Mouse (Mus musculus): ENCODE data around the gene Arhgef28.

Gene Arhgef28

DNA sequence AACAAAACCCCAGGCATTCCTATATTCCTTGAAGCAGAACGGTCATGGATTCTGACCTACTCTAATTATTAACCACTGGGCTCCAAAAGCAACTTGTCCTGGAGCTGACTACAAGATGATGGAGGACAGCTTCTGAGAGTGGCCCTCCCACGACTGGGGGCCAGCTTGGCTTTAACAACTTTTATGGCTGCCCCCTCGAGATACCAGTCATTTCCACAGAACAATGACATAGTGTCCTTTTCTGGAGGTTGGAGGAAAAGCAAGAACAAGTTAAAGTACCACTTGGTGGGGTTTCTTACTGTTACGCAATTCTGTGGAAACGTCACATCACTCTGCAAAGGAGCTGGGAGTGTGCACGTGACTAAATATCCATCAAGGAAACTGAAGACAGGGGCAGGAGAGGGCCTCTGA is 194.3 kb downstream of the Arhgef28 start:
- no peak for DNase-seq

DNA sequence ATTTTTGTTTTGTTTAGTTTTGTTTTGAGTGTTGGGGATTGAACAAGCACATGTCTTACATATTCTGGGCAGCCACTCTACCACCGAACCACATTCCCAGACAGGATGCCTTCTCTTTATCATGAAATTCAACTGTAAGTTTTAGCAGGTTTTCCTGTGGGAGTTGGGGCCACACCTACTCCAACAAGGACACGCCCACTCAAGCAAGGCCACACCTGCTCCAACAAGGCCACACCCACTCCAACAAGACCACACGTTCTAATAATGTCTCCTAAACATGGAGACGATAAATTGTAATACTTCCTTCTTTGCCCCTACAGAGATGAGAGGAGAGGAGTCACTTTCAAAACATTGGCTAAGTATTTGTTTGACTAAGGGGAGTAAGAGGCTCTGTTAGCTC is 197.2 kb downstream of the Arhgef28 start:
- no peak for DNase-seq

DNA sequence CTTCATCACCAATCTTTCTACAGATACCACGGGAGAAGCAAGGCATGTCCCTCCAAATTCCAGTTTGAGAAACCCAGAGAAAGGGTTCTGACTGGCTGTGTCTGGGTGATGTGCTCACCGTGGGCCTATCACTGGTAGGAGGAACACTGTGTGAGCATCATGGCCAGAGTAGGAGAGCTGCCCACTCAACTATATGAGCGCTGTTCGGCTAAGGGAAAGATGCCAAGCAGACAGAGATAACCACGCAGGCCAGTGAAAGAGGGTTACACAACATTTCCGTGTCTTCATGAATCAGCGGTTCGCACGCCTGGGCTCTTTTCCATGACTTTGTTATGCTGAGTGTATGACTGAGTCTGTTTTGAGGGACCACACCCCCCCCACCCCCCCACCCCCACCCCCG is 197.7 kb downstream of the Arhgef28 start:
- peak; percentile 39 for DNase-seq

DNA sequence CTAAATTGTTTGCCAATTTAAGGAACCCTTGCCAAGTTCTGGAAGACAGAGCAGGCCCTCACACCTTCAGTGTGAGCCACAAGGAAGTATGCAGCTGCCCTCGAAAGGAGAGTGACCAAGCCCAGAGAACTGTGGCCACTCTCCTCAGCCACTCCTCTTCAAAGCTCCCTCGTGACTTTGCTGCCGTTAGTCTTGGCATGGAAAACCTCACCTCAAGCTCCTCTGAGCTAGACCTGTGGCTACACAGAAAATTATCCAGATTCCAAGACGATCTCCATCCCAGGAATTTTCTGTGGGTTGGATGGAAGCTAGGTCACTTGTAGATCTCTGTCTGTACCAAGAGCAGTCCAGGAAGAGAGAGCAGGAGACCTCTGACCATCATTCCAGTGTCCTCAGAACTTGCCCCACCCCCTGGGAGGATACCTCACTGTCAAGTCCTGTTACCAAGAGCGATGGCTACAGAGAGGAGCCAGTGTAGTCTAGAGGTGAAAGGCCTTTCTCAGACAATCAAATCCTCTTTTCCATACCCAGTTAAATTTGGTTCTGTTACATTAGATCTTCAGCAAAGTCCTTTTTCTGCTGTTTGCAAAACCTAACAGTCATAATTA is 200.5 kb downstream of the Arhgef28 start:
- DNase-seq: no peak

DNA sequence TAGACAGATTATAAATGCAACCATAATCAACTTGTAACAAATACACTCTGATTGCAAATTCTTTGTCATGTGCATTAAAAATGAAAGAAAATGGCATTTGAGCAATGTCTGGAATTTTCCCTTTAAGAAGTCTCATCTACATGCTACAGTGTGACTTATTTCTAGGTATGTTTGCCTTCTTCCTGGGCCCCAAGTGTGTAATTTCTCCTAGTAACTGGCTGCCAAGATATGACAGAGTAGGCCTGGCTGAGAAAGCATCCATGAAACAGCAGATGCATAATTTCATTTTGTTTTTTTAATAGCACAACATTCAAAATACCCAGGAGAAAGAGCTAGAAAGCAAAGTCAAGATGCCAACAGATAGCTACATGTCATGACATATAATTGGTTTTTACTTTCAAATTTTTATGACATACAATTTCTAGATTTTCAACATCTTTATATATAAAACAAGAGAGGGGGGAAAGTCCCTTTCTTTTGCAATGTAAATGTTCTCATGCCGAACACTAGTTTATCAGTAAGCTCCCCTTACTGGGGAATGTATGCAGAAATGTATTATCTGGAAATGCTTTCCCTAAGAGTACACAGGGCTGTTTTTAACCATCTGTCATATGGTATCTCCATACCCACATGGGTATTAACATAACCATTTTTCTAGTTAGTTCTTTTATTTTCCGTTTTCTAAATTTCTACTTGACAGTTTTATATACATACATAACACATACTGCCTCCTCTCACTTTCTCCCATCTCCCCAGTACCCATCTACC is 201.4 kb downstream of the Arhgef28 start:
- no peak for DNase-seq

DNA sequence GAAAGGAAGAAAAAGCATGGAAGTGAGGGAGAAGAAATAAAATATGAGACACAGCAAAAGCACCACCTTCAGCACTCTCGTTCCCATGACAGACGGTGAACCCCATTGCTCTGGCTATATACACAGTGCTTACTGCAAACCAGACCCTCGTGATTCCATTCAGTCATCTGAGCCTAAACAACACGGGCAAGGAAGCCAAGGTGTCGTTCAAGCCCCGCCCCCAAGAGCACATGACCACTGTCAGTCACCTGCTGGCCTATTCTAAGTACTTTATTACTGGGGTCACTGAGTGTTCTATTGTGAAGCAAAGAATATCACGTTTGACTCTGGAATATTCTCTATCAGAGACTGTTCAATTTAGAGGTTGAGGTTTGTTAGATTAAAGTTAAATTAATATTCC is 202.5 kb downstream of the Arhgef28 start:
- no peak for DNase-seq

DNA sequence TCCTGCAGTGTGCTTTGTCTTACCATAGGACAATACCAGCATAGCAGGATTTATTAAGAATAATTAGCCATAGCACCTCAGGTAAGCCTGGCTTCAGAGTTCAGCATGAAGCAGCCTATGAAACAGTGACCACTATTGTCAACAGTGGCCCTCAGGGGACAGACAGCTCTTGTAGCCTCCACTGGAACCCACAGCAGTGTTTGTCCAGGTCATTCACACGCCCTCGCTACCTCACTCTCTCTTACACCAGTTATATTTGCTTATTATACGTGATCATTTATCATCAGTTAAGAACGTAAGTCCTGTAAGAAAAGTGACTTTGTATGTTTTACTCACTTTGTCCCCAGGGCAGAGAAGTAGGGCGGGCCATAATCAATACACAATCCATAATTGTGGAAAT is 203.6 kb downstream of the Arhgef28 start:
- no peak for DNase-seq

DNA sequence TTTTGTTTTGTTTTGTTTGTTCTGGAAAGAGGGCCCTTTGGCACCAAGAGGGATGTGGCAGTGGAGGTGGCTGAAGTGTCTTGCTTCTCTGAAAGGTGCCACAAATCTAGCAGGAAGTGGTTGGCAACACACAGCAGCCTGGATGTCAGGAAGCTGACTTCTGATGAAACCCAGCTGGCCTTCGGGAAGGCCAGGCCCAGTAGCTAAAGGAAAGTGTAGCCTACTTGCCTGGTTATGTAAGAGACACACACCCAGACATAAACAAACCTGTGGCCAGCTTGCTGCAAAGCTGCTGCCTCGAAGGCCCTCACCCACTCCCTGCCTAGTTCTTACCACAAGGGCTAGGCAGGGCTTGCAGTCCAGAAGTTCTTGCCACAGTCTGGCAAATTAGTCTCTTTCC is 204.1 kb downstream of the Arhgef28 start:
- peak; percentile 64 for DNase-seq

DNA sequence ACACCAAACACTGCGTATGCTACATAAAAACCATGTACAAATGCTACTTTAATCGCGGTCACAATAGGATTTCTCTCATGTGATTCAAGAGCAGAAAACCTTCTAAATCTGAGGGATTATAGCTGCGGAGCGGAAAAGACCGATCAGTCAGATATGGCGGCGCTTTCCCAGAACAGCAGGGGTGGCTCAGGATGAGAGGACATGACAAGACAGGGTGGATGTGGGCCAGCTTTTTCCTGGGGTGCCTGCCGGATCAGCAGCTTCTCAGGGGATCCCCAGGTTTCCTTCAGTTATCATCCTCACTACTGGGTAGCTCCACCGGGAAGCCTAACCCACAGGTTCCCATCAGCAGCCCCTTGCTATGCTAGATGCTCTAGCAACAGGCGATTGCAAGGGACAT is 204.5 kb downstream of the Arhgef28 start:
- no peak for DNase-seq

DNA sequence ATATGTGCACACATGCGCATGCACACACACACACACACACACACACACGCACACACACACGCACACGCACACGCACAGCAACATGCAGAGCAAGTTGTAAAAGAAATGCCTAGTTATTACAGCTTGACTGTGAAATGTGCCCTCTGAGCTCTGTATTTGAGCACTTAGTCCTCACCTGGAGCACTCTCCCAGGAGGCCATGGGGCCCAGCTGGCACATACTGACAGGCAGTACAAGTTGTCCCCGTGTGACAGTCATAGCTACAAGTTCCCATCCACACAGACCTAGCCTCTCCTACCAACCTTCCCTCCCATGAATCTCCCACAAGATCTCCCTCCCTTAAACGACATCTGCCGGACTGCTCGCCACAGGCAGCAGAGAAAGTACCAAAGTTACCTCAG is 205.4 kb downstream of the Arhgef28 start:
- no peak for DNase-seq

DNA sequence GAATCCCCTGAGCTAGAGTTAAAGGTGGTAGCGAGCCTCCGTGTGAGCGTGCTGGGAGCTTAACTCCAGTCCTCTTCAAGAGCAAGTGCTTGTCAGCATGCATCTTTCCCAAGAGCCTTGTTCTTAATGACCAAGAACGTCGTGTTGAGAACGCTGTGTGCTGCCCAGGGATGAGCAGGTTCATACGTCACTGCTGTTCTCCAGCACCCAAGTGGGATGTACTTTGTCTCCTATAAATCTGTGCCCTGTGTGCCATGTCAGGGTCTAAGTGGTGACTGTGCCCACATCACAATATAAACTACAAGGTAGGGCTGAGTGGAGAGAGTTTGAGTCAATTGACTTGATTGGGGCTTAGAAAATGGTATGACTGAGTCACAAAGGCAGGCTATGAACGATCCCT is 207.1 kb downstream of the Arhgef28 start:
- DNase-seq: no peak

DNA sequence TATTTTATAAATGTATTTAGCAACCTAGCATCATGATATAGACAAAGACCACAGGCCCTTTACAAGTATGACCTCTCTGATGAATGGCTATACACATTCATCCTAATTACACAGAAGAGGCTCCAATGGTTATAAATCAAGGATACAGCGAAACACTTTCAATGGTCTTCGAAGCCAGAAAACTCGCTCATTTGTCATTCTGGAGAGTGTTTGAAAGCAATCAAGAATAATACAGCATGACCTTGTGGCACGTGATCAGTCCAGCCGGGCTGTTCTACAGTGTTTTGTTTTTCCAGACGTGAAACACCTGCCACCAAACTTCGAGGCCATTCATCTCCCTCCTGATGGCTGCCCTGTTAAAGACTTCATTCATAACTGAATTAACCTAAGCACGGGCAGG is 207.7 kb downstream of the Arhgef28 start:
- DNase-seq: no peak

DNA sequence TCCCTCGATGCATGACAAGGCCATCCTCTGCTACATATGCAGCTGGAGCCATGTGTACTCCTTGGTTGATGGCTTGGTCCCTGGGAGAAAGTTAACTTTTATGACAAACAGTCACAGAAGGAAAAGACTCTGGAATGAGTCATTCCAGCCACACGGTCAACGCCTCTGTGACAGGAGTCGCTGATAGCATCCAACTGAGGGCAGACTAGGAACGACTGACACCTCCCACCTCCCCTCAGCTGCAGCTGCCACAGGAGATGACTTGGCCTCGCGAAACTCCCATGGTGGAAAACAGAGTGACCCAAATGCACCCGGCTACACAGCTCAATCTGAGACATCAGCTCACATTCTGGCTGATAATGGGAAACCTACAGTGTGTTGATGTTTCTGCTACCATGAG is 215.3 kb downstream of the Arhgef28 start:
- DNase-seq: no peak

DNA sequence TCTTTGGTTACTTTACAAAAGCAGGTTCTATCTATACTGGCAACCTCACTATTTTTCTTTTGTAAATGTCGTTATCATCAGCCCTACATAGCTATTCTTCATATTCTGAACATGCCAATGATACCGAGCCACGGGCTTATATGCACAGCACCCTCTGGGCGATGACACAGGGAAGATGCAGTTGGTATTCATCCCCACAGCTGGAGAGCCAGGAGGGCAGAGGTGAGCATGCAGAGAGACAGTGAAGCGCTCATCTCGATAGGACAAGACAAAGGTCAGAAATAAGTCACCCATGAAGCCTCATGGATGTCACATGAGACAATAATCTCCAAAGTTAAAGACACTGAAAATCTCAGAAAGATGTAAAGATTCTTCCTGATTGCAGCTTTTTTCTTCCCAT is 217.4 kb downstream of the Arhgef28 start:
- no peak for DNase-seq

DNA sequence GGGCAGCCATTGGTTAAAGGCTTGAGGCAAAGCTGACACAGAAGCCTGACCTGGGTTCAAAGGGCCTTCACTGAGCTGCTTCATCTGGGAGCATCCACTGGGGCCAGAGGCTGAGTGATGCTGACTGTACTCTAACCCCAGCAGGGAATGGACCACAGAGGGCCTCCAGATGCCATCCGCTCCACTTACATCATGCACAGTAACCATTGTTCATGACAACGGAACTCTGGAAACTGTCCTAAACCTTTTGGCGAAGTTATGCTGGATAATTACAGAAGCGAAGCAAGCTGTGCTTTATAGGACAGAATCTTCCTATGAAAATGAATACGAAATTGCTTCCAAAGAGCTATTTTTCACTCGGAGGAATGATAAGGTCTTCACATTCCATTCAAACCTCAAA is 219.5 kb downstream of the Arhgef28 start:
- DNase-seq: no peak

DNA sequence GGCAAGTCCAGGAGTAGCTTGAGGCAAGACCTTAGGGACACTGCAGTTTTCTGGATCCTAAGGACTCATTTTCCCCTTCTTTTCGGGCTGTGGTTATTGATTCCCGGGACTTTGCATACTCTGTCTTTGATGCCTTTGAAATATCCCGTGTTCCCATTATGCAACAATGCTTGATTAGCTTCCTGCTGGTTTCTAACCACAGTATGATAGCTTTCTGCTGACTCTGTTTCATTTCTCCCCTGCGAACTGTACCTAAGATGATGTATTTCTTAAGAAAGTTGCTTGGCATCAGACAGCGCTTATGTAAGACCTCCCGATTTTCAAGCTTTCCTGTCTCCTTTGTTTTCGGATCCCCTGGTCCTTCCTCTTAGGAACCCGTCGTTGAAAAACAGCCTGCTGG is 229.1 kb downstream of the Arhgef28 start:
- DNase-seq: no peak

DNA sequence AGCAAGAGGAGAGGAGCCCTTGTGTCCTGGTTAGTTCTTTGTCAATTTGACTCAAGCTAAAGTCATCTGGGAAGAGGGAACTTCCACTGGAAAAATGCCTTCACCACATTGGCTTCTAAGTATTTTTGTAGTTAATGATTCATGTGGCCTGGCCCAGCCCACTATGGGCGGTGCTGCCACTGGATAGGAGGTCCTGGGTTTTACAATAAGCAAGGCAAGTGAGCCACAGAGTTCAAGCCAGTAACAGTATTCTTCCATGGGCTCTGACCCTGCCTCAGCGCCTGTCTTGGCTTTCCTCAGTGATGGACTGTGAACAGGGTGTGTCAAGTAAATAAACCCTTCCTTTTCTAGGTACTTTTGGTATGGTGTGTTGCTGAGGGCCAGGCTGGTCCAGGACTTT is 229.6 kb downstream of the Arhgef28 start:
- DNase-seq: no peak

DNA sequence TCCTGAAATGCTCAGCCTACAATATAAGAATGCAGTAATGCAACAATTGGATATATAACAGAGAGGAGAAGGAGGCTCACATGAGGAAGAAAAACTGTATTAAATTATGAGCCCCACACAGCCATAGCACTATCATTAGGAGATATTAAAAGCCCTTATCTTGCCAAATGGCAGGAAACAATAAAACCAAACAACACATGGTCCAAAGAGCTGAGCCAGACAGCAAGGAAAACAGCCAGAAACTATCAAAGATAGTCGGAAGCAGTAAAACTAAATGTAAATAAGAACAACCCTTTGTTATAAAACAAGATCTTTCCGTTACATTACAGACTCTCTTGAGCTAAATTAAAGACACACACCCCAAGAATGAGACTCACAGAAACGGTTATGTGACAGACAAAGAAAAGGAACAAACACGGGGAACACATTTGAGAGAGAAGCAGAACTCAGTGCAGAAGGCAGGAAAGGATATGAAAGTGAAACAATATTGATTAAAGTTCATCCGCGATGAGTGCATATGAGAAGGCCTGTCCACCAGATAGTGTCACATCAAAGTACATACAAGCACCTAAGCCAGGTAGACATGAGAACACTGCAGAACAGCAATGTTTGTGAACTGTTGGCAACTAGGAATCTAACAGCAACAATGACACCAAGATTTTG is 231.6 kb downstream of the Arhgef28 start:
- DNase-seq: no peak

DNA sequence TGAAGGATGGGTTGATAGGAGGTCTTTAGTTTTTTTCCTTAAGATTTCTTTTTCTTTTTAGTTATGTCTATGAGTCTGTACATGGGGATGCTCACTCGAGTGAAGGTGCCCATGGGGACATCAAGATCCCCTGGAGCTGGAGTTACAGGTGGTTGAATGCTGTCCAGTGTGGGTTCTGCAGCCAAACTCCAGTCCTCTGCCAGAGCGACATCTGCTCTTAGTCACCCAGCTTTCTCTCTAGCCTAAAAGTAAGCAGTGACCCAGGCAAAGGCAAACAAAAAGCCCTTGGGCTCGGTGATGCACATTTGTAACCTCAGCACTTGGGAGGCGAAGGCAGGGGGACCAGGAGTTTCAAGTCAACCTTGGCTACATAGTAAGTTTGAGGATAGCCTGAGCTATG is 232.3 kb downstream of the Arhgef28 start:
- DNase-seq: no peak

DNA sequence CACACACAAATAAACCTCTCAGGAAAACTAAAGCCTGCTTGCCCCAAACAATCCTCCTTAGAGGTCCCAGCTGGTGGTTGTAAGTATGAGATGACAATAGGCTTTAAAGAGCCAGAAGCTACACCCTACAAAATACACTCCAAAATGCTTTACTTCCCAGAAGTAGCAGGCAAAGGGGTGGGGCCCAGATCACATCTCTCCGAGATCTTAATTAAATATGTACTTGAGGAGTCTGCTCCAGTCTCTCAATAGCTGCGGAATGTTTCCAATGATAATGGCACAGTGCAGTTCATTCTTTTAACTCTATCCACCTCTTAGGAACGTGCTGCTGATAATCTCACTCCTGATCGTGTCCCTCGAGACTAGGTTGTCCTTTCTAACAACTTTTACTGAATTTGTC is 240.2 kb downstream of the Arhgef28 start:
- DNase-seq: no peak

DNA sequence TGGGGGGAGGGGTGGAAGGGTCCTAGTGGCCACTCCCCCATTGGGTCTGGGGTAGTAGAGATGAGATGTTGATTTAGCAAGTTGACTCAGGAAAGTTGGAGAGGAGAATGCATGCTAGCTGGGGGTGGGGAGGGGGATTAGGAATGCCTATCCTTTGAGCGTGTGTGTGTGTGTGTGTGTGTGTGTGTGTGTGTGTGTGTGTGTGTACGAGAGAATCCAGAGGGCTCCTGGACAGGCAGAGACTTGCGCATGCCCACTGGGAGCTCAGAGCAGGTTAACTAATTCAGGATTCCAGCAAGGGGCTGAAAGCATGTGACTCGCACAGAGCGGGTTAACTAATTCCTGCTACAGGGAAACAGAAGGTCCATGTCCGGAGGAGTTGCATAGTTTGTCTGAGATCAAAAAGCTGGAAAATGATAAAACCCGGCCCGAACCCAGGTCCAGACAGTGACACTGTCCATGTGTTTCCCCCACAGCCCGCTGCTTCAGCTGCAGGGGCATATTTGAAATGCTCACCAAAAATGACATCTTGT is 241.3 kb downstream of the Arhgef28 start:
- no peak for DNase-seq

DNA sequence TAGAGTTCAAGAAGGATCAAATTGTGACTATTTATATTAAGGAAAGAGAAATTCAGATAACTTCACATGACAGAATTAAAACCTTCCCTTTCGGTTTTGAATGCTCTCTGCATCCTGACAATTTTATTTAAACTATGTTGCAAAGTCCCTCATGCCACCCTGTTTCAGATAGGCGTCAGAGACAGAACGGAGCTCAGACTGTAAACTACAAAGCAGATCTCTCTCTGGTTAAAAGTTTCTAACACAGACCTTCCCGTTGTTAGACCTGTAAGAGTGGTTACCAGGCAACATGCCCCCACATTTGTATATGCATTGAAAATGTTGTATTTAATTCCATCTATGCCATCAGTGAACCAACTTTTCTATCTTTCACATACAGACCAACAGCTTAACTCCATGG is 246.1 kb downstream of the Arhgef28 start:
- no peak for DNase-seq

DNA sequence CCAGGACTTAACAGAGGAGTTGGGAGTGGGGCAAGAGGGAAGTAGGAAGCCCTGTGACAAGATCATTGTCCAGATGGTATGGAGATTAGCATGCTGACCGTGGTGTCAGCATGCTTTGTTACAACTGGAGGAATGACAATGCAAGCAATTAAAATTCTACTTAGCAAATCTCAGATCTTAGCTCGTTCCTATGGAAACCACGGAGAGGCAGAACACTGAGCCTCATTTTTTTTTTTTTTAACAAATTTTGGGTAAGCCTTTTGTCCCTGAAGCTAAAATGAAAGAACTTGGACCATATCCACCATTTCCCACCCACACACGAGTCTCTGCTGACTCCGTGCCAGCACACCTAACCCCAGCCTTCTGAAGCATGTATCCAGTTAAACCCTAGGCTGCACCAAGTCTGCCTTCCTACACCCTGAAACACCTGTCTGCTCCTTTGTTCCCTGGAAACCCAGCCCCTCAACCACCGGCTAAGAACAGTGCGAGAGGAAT is 246.8 kb downstream of the Arhgef28 start:
- DNase-seq: no peak

DNA sequence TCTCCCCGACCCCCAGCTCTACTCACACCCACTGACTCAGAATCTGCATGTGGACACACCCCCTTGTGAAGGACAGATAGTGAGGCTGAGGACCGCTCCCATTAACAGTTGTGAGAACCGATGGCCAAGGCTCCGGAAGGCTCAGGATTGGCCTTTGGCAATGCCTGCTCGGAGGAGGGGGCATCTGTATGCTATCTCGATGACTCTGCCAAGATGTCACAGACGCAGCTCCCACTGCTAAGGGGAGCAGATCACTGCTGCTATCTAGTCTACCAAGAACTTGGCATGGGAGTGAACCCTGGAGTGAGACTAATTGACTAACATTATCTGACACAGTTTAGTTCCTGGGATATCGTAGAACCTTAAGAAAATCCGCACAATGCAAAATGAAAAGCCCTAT is 250.5 kb downstream of the Arhgef28 start:
- DNase-seq: no peak

All from lung, postnatal 14 days (tissue).